Mouse (Mus musculus): ENCODE data around the gene Dact1. TPM values are rescaled to one million over a fixed set of nuclear protein-coding genes. Genes with fewer than 3 reads are reported as not detected.

Gene Dact1
- 23.4 and 32.3 TPM in 2 replicates for polyA plus RNA-seq (2014; fragmentation: Nextera tagmentation; extraction: Ambion mirVana)

DNA sequence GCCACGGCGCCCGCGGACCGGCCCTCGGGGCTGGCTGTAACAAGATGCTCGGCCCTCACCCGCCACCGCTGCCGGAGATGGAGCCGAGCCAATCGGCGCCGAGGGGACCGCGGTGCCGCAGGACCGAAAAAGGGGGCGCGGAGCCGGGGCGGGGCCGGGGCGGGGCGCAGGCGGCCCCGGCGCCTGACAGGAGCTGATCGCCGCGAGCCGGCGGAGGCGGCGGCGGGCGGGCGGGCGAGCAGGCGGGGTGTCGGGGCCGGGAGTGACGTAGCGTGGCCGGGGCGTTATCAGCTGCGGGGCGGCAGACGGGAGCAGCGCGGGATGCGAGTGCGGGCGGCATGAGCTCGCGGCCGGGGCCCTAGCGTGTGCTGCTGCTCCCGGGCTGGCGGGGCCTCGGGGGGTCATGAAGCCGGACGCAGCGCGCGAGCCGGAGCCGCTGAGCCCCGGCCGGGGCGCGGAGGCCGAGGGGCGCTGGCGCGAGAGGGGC lies at the start of gene Dact1:
Dact1 (plus strand) TSS at position 304 of the 487 bp plus-strand sequence.
- no peaks in the 10 kb centered on the region for H3K9me3 ChIP-seq (ENCODE audit: control insufficient read depth, low read length)
- H3K4me1 ChIP-seq (ENCODE audit: control insufficient read depth, insufficient read depth, low read length) = no peaks in the 10 kb centered on the region
- peak; percentile 92 for ATAC-seq (ENCODE audit: low read depth)
- H3K27ac ChIP-seq (ENCODE audit: low read depth, low read length) = peak within 1 kb of the TSS; percentile 90
- H3K36me3 ChIP-seq (ENCODE audit: control insufficient read depth, insufficient read depth, low read length) = peaks cover 2% of the 10 kb centered on the region; the same call in 1 of the 2 replicates
- peak within 1 kb of the TSS; percentile 91 for H3K4me3 ChIP-seq (ENCODE audit: low read depth, low read length)
- H3K4me2 ChIP-seq (ENCODE audit: low read depth, low read length) = peak within 1 kb of the TSS; percentile 67
- no peaks in the 10 kb centered on the region for H3K27me3 ChIP-seq (ENCODE audit: control insufficient read depth, insufficient read depth, low read length)
- under 1% methylated on average over 30 of the region's 76 CpGs for WGBS
- H3K9ac ChIP-seq (replicated peaks; ENCODE audit: low read depth, low read length) = peak within 1 kb of the TSS; percentile 92

DNA sequence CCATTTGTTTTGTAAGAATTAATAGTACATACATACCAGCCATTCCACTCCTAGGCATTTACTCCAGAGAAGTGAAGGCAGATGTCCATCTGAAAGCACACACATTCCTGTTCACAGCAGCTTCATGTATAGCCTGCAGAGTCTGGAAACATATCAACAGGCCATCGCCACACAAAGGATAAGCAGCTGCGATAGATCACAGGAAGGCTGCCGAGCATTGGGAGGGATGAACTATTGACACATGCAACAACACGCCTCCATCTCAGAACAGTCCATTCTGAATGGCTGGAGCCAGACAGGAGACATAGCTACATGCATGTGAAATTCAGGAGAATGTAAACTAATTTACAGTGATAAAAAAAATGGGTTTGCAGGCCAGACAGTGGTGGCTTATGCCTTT lies 45.5 kb upstream of the Dact1 start:
- no peaks in the 10 kb centered on the region for H3K27me3 ChIP-seq (ENCODE audit: control insufficient read depth, insufficient read depth, low read length)
- ATAC-seq (ENCODE audit: low read depth) = no peak
- no peak overlapping the region for H3K27ac ChIP-seq (ENCODE audit: low read depth, low read length)
- H3K36me3 ChIP-seq (ENCODE audit: control insufficient read depth, insufficient read depth, low read length) = no peaks in the 10 kb centered on the region
- H3K9ac ChIP-seq (replicated peaks; ENCODE audit: low read depth, low read length) = no peak overlapping the region
- WGBS = 86% methylated on average over 4 of the region's 4 CpGs
- H3K9me3 ChIP-seq (ENCODE audit: control insufficient read depth, low read length) = no peaks in the 10 kb centered on the region
- no peaks in the 10 kb centered on the region for H3K4me1 ChIP-seq (ENCODE audit: control insufficient read depth, insufficient read depth, low read length)
- H3K4me3 ChIP-seq (ENCODE audit: low read depth, low read length) = no peak overlapping the region
- no peak overlapping the region for H3K4me2 ChIP-seq (ENCODE audit: low read depth, low read length)

- Histone ChIP-seq H3K4me1 (ENCODE audit: control insufficient read depth, insufficient read depth, low read length) (no peaks in the 10 kb centered on the region), H3K4me2 (ENCODE audit: low read depth, low read length) (no peak overlapping the region), H3K4me3 (ENCODE audit: low read depth, low read length) (no peak overlapping the region), H3K36me3 (ENCODE audit: control insufficient read depth, insufficient read depth, low read length) (no peaks in the 10 kb centered on the region), H3K9me3 (ENCODE audit: control insufficient read depth, low read length) (no peaks in the 10 kb centered on the region), H3K9ac (replicated peaks; ENCODE audit: low read depth, low read length) (no peak overlapping the region), H3K27ac (ENCODE audit: low read depth, low read length) (no peak overlapping the region), H3K27me3 (ENCODE audit: control insufficient read depth, insufficient read depth, low read length) (no peaks in the 10 kb centered on the region)
- WGBS = 90% methylated on average over 7 of the region's 7 CpGs
- no peak for ATAC-seq (ENCODE audit: low read depth)
Observed at GRCm38 (mm10) chr12:71269367-71269766, 40.3 kb upstream of the Dact1 start.

- H3K27ac ChIP-seq (ENCODE audit: low read depth, low read length) = no peak overlapping the region
- no peak for ATAC-seq (ENCODE audit: low read depth)
Observed at GRCm38 (mm10) chr12:71271131-71271530, 38.6 kb upstream of the Dact1 start.

DNA sequence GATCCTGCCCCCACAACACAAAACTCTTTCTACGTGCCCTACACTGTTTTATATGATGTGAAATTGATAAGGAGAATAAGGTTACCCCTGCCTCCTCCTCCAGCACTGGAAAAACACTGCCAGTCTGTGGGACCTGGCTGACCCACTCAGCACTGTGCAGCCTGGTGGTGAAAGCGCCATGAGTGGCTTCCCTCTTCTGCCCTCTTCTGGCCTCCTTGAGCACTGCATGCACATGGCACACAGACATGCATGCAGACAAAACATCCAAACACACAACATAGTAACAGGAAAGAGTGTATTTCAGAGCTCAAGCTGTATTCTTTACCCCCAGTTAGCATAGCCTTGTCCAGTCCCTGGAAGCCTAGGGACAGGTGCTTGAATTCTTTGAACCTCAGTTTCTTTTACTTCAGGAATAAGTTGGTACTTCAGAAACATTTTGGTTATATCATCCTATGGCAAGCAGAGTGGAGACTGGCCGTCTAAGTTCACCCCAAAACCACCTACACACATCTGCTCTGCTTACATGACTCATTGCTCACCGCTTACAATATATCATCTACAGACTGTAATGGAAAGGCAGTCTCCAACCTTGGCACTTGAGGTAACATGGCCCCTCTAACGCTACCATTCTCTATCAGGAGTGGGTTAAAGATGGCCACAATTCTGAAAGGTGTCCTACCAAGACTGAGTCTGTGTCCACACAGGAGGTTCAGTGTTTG lies 35.0 kb upstream of the Dact1 start:
- H3K27ac ChIP-seq (ENCODE audit: low read depth, low read length) = no peak overlapping the region
- no peak overlapping the region for H3K9ac ChIP-seq (replicated peaks; ENCODE audit: low read depth, low read length)
- no peak overlapping the region for H3K4me2 ChIP-seq (ENCODE audit: low read depth, low read length)
- no peaks in the 10 kb centered on the region for H3K36me3 ChIP-seq (ENCODE audit: control insufficient read depth, insufficient read depth, low read length)
- no peaks in the 10 kb centered on the region for H3K9me3 ChIP-seq (ENCODE audit: control insufficient read depth, low read length)
- no peak overlapping the region for H3K4me3 ChIP-seq (ENCODE audit: low read depth, low read length)
- no peaks in the 10 kb centered on the region for H3K27me3 ChIP-seq (ENCODE audit: control insufficient read depth, insufficient read depth, low read length)
- H3K4me1 ChIP-seq (ENCODE audit: control insufficient read depth, insufficient read depth, low read length) = peaks cover 6% of the 10 kb centered on the region; the same call in 1 of the 2 replicates
- WGBS = 92% methylated on average over 5 of the region's 5 CpGs
- ATAC-seq (ENCODE audit: low read depth) = no peak

More at GRCm38 (mm10) chr12:71271131-71271530, 38.6 kb upstream of the Dact1 start:
- 76% methylated on average over 5 of the region's 5 CpGs for WGBS
- Histone ChIP-seq H3K4me1 (ENCODE audit: control insufficient read depth, insufficient read depth, low read length) (no peaks in the 10 kb centered on the region), H3K4me3 (ENCODE audit: low read depth, low read length) (no peak overlapping the region), H3K9me3 (ENCODE audit: control insufficient read depth, low read length) (no peaks in the 10 kb centered on the region), H3K4me2 (ENCODE audit: low read depth, low read length) (no peak overlapping the region), H3K9ac (replicated peaks; ENCODE audit: low read depth, low read length) (no peak overlapping the region), H3K27me3 (ENCODE audit: control insufficient read depth, insufficient read depth, low read length) (no peaks in the 10 kb centered on the region), H3K36me3 (ENCODE audit: control insufficient read depth, insufficient read depth, low read length) (no peaks in the 10 kb centered on the region)

GRCm38 (mm10) chr12:71275906-71276595 lies 33.6 kb upstream of the Dact1 start:
- Histone ChIP-seq H3K9me3 (ENCODE audit: control insufficient read depth, low read length) (no peaks in the 10 kb centered on the region), H3K27ac (ENCODE audit: low read depth, low read length) (no peak overlapping the region), H3K27me3 (ENCODE audit: control insufficient read depth, insufficient read depth, low read length) (no peaks in the 10 kb centered on the region), H3K4me3 (ENCODE audit: low read depth, low read length) (no peak overlapping the region), H3K4me2 (ENCODE audit: low read depth, low read length) (no peak overlapping the region), H3K4me1 (ENCODE audit: control insufficient read depth, insufficient read depth, low read length) (peaks cover 13% of the 10 kb centered on the region; the same call in 1 of the 2 replicates), H3K9ac (replicated peaks; ENCODE audit: low read depth, low read length) (no peak overlapping the region), H3K36me3 (ENCODE audit: control insufficient read depth, insufficient read depth, low read length) (no peaks in the 10 kb centered on the region)
- WGBS = 74% methylated on average over 8 of the region's 8 CpGs
- ATAC-seq (ENCODE audit: low read depth) = no peak

DNA sequence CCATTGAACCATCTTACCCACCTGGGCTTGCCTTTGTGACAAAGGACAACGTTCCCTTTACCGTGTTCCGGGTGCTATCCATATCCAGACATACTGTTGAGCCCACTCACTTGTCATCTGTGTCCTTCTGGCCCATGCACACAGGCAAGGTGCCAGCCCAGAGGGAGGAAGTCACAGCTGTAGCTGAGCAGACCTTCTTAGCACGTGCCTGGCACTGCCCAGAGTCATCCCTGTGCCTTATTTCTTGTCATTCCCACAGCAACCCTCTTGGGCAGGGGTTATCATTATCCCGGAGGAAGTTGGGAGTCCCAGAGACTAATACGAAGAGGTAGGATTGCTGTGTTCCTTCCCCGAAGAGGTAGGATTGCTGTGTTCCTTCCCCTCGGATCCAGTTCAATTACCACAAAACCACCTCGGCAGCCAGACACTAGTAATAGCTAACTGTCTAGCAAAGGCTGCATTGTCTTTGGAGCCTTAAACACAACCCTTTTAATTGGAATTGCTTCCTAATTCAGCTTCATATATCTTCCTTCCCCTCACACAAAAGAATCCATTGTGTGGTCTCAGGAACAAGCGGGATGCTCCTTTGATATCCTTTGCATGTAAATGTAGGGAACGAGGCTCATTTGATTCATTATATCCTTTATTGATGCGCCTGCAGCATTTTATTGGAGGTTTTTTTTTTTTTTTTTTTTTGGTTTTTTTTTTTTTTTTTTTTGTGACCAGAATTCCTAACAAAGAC lies 30.0 kb upstream of the Dact1 start:
- H3K9me3 ChIP-seq (ENCODE audit: control insufficient read depth, low read length) = no peaks in the 10 kb centered on the region
- WGBS = 19% methylated on average over 12 of the region's 12 CpGs
- peak; percentile 68; the same call in 1 of the 2 replicates for ATAC-seq (ENCODE audit: low read depth)
- no peaks in the 10 kb centered on the region for H3K36me3 ChIP-seq (ENCODE audit: control insufficient read depth, insufficient read depth, low read length)
- H3K27me3 ChIP-seq (ENCODE audit: control insufficient read depth, insufficient read depth, low read length) = no peaks in the 10 kb centered on the region
- peak overlapping the region; percentile 14; the same call in 1 of the 2 replicates for H3K4me2 ChIP-seq (ENCODE audit: low read depth, low read length)
- H3K27ac ChIP-seq (ENCODE audit: low read depth, low read length) = peak overlapping the region; percentile 78
- H3K9ac ChIP-seq (replicated peaks; ENCODE audit: low read depth, low read length) = peak overlapping the region; percentile 32; the same call in 1 of the 2 replicates
- no peak overlapping the region for H3K4me3 ChIP-seq (ENCODE audit: low read depth, low read length)
- peaks cover 13% of the 10 kb centered on the region; the same call in 1 of the 2 replicates for H3K4me1 ChIP-seq (ENCODE audit: control insufficient read depth, insufficient read depth, low read length)

GRCm38 (mm10) chr12:71281201-71281768 lies 28.4 kb upstream of the Dact1 start:
- ATAC-seq (ENCODE audit: low read depth) = no peak
- Histone ChIP-seq H3K4me1 (ENCODE audit: control insufficient read depth, insufficient read depth, low read length) (peaks cover 13% of the 10 kb centered on the region; the same call in 1 of the 2 replicates), H3K4me3 (ENCODE audit: low read depth, low read length) (no peak overlapping the region), H3K27ac (ENCODE audit: low read depth, low read length) (no peak overlapping the region), H3K9me3 (ENCODE audit: control insufficient read depth, low read length) (no peaks in the 10 kb centered on the region), H3K27me3 (ENCODE audit: control insufficient read depth, insufficient read depth, low read length) (no peaks in the 10 kb centered on the region), H3K9ac (replicated peaks; ENCODE audit: low read depth, low read length) (no peak overlapping the region), H3K36me3 (ENCODE audit: control insufficient read depth, insufficient read depth, low read length) (no peaks in the 10 kb centered on the region), H3K4me2 (ENCODE audit: low read depth, low read length) (no peak overlapping the region)
- 82% methylated on average over 12 of the region's 12 CpGs for WGBS

All from neural tube, embryonic 14.5 days (tissue).